Mouse (Mus musculus) kidney, embryonic 15.5 days (tissue): ENCODE measurements around the gene Cnp. TPM values are rescaled to one million over a fixed set of nuclear protein-coding genes. Genes with fewer than 3 reads are reported as not detected.

Source experiments
- ATAC-seq: fragments of 200-750 bp; cut with Nextera tagmentation; replicated peaks from 2 replicates; pipeline ENCODE4 v1.8.0; 2017; ENCODE audit warnings: moderate TSS enrichment; ENCODE audit not compliant: low FRiP score
- H3K27ac ChIP-seq: fragments of 300-500 bp; sonication (generic); 2 replicates; pipeline ENCODE4 v1.5.1; 2015; ENCODE audit warnings: mild to moderate bottlenecking, inconsistent platforms
- H3K27me3 ChIP-seq: fragments of 300-500 bp; sonication (generic); 2 replicates; pipeline ENCODE4 v1.6.1; 2015; ENCODE audit warnings: inconsistent platforms
- H3K36me3 ChIP-seq: fragments of 300-500 bp; sonication (generic); 2 replicates; pipeline ENCODE4 v1.6.1; 2015; ENCODE audit warnings: inconsistent platforms
- H3K4me1 ChIP-seq: fragments of 300-500 bp; sonication (generic); 2 replicates; pipeline ENCODE4 v1.6.1; 2015; ENCODE audit warnings: inconsistent platforms
- H3K4me2 ChIP-seq: fragments of 300-500 bp; sonication (generic); 2 replicates; pipeline ENCODE4 v1.6.1; 2015; ENCODE audit warnings: moderate library complexity, mild to moderate bottlenecking, inconsistent platforms
- H3K4me3 ChIP-seq: fragments of 300-500 bp; sonication (generic); replicated peaks from 2 replicates; pipeline ENCODE4 v1.5.1; 2015; ENCODE audit warnings: mild to moderate bottlenecking, inconsistent platforms
- H3K9ac ChIP-seq: fragments of 300-500 bp; sonication (generic); 2 replicates; pipeline ENCODE4 v1.6.1; 2015; ENCODE audit warnings: mild to moderate bottlenecking, inconsistent platforms
- H3K9me3 ChIP-seq: fragments of 300-500 bp; sonication (generic); replicated peaks from 2 replicates; pipeline ENCODE4 v1.6.1; 2016; ENCODE audit warnings: inconsistent platforms
- WGBS: fragments of 180-500 bp; shearing (Covaris S2); methylation state at CpG from one replicate; pipeline ENCODE4 v1.1.7; 2015; ENCODE audit warnings: mixed read lengths; 5-methylcytosine and 5-hydroxymethylcytosine counted together
- polyA plus RNA-seq: library from polyadenylated mRNA; unstranded; fragments of >200 nt; fragmentation: Nextera tagmentation; extraction: Ambion mirVana; gene quantifications from 2 replicates; pipeline ENCODE4 v1.2.1, GENCODE M21; 2015

Cnp gene
- polyA plus RNA-seq, 1 experiment from 2014 or later = 29.6 TPM

GRCm38 (mm10) chr11:100559476-100559875 lies 15.2 kb upstream of the Cnp start:
- H3K4me3 ChIP-seq = no peak overlapping the region
- peaks cover 4% of the 10 kb centered on the region for H3K4me1 ChIP-seq
- 53% methylated on average over 7 of the region's 7 CpGs for whole genome bisulfite sequencing
- no peak overlapping the region for H3K27ac ChIP-seq
- H3K9me3 ChIP-seq = no peaks in the 10 kb centered on the region
- H3K9ac ChIP-seq = no peak overlapping the region
- no peaks in the 10 kb centered on the region for H3K36me3 ChIP-seq
- no peak overlapping the region for H3K4me2 ChIP-seq
- no peak for ATAC-seq
- H3K27me3 ChIP-seq = no peaks in the 10 kb centered on the region

- no peak overlapping the region for H3K9ac ChIP-seq
- WGBS = 71% methylated on average over 5 of the region's 5 CpGs
- no peak overlapping the region for H3K27ac ChIP-seq
- no peaks in the 10 kb centered on the region for H3K4me1 ChIP-seq
- H3K9me3 ChIP-seq = no peaks in the 10 kb centered on the region
- H3K27me3 ChIP-seq = no peaks in the 10 kb centered on the region
- no peaks in the 10 kb centered on the region for H3K36me3 ChIP-seq
- H3K4me2 ChIP-seq = no peak overlapping the region
- no peak for ATAC-seq
- H3K4me3 ChIP-seq = no peak overlapping the region
Measured at GRCm38 (mm10) chr11:100561748-100562147, 13.0 kb upstream of the Cnp start.

- ATAC-seq = no peak
- H3K27ac ChIP-seq = no peak overlapping the region
- H3K4me2 ChIP-seq = no peak overlapping the region
- no peak overlapping the region for H3K9ac ChIP-seq
- WGBS = 83% methylated on average over 15 of the region's 15 CpGs
- no peaks in the 10 kb centered on the region for H3K9me3 ChIP-seq
- H3K4me1 ChIP-seq = 0 out of 2 replicates have a peak, but pooled peaks cover 4% of the 10 kb centered on the region
- no peaks in the 10 kb centered on the region for H3K36me3 ChIP-seq
- H3K27me3 ChIP-seq = no peaks in the 10 kb centered on the region
- H3K4me3 ChIP-seq = no peak overlapping the region
Measured at GRCm38 (mm10) chr11:100564297-100564696, 10.4 kb upstream of the Cnp start.

GRCm38 (mm10) chr11:100564703-100565102 lies 10.0 kb upstream of the Cnp start:
- Histone ChIP-seq H3K36me3 (no peaks in the 10 kb centered on the region), H3K9ac (no peak overlapping the region), H3K4me2 (no peak overlapping the region), H3K27me3 (no peaks in the 10 kb centered on the region), H3K4me3 (no peak overlapping the region), H3K4me1 (0 out of 2 replicates have a peak, but pooled peaks cover 4% of the 10 kb centered on the region), H3K9me3 (no peaks in the 10 kb centered on the region), H3K27ac (no peak overlapping the region)
- no peak for ATAC-seq
- 83% methylated on average over 6 of the region's 6 CpGs for WGBS

GRCm38 (mm10) chr11:100567229-100567628 lies 7.5 kb upstream of the Cnp start:
- Histone ChIP-seq H3K4me3 (no peak overlapping the region), H3K4me1 (peaks cover 22% of the 10 kb centered on the region), H3K9me3 (no peaks in the 10 kb centered on the region), H3K27me3 (peaks cover 14% of the 10 kb centered on the region; the same call in 1 of the 2 replicates), H3K36me3 (no peaks in the 10 kb centered on the region), H3K9ac (no peak overlapping the region), H3K4me2 (no peak overlapping the region), H3K27ac (no peak overlapping the region)
- WGBS = 64% methylated on average over 5 of the region's 5 CpGs
- no peak for ATAC-seq

GRCm38 (mm10) chr11:100567815-100568245 lies 6.9 kb upstream of the Cnp start:
- no peak; the same call in 1 of the 2 replicates for ATAC-seq
- Histone ChIP-seq H3K27ac (no peak overlapping the region), H3K4me2 (no peak overlapping the region), H3K27me3 (peaks cover 14% of the 10 kb centered on the region; the same call in 1 of the 2 replicates), H3K9me3 (no peaks in the 10 kb centered on the region), H3K4me1 (peaks cover 22% of the 10 kb centered on the region), H3K36me3 (no peaks in the 10 kb centered on the region), H3K9ac (no peak overlapping the region), H3K4me3 (no peak overlapping the region)
- WGBS = 27% methylated on average over 9 of the region's 9 CpGs

- H3K27ac ChIP-seq = no peak overlapping the region
- H3K4me2 ChIP-seq = no peak overlapping the region
- peaks cover 22% of the 10 kb centered on the region for H3K4me1 ChIP-seq
- H3K27me3 ChIP-seq = peaks cover 14% of the 10 kb centered on the region; the same call in 1 of the 2 replicates
- ATAC-seq = no peak
- H3K4me3 ChIP-seq = no peak overlapping the region
- 84% methylated on average over 8 of the region's 8 CpGs for WGBS
- H3K9me3 ChIP-seq = no peaks in the 10 kb centered on the region
- H3K36me3 ChIP-seq = no peaks in the 10 kb centered on the region
- no peak overlapping the region for H3K9ac ChIP-seq
Measured at GRCm38 (mm10) chr11:100568692-100569091, 6.0 kb upstream of the Cnp start.

GRCm38 (mm10) chr11:100569789-100570188 lies 4.9 kb upstream of the Cnp start:
- Histone ChIP-seq H3K4me1 (peaks cover 26% of the 10 kb centered on the region), H3K36me3 (no peaks in the 10 kb centered on the region), H3K9me3 (no peaks in the 10 kb centered on the region), H3K27ac (no peak overlapping the region), H3K9ac (no peak overlapping the region), H3K4me3 (no peak overlapping the region), H3K4me2 (no peak overlapping the region), H3K27me3 (peaks cover 14% of the 10 kb centered on the region; the same call in 1 of the 2 replicates)
- 64% methylated on average over 9 of the region's 9 CpGs for WGBS
- no peak for ATAC-seq

GRCm38 (mm10) chr11:100570430-100571201 lies 4.1 kb upstream of the Cnp start:
- Histone ChIP-seq H3K4me2 (peak overlapping the region; percentile 57), H3K9ac (0 out of 2 replicates have a peak overlapping the region, but pooled peaks have one; percentile 30)

GRCm38 (mm10) chr11:100571202-100571567 lies 3.5 kb upstream of the Cnp start:
- Histone ChIP-seq H3K4me3 (peak overlapping the region; percentile 28), H3K9ac (peak overlapping the region; percentile 30; the same call in 1 of the 2 replicates), H3K36me3 (no peaks in the 10 kb centered on the region), H3K4me2 (peak overlapping the region; percentile 57), H3K4me1 (peaks cover 35% of the 10 kb centered on the region), H3K27ac (no peak overlapping the region), H3K9me3 (no peaks in the 10 kb centered on the region), H3K27me3 (peaks cover 14% of the 10 kb centered on the region; the same call in 1 of the 2 replicates)
- WGBS = 11% methylated on average over 16 of the region's 16 CpGs
- no peak for ATAC-seq

More at GRCm38 (mm10) chr11:100570430-100571201, 4.1 kb upstream of the Cnp start:
- peaks cover 14% of the 10 kb centered on the region; the same call in 1 of the 2 replicates for H3K27me3 ChIP-seq
- H3K27ac ChIP-seq = no peak overlapping the region
- peak overlapping the region; percentile 28 for H3K4me3 ChIP-seq
- peaks cover 30% of the 10 kb centered on the region for H3K4me1 ChIP-seq
- no peaks in the 10 kb centered on the region for H3K9me3 ChIP-seq
- ATAC-seq = no peak
- H3K36me3 ChIP-seq = no peaks in the 10 kb centered on the region
- WGBS = 8% methylated on average over 8 of the region's 8 CpGs

GRCm38 (mm10) chr11:100574188-100574587 lies 516 bp upstream of the Cnp start:
- Histone ChIP-seq H3K27me3 (peaks cover 14% of the 10 kb centered on the region; the same call in 1 of the 2 replicates), H3K9ac (no peak overlapping the region), H3K27ac (peak overlapping the region; percentile 74), H3K9me3 (no peaks in the 10 kb centered on the region), H3K4me3 (peak overlapping the region; percentile 67), H3K4me1 (peaks cover 43% of the 10 kb centered on the region), H3K4me2 (peak overlapping the region; percentile 78), H3K36me3 (peaks cover 9% of the 10 kb centered on the region)
- 76% methylated on average over 3 of the region's 3 CpGs for WGBS
- ATAC-seq = no peak

GRCm38 (mm10) chr11:100575484-100575855 lies 766 bp downstream of the Cnp start:
- Histone ChIP-seq H3K36me3 (peaks cover 22% of the 10 kb centered on the region), H3K27ac (peak overlapping the region; percentile 74), H3K4me3 (peak overlapping the region; percentile 67), H3K4me1 (peaks cover 40% of the 10 kb centered on the region), H3K9me3 (no peaks in the 10 kb centered on the region), H3K4me2 (peak overlapping the region; percentile 78), H3K9ac (peak overlapping the region; percentile 55), H3K27me3 (peaks cover 14% of the 10 kb centered on the region; the same call in 1 of the 2 replicates)
- 38% methylated on average over 2 of the region's 2 CpGs for WGBS
- ATAC-seq = 0 out of 2 replicates have a peak, but pooled peaks have one; percentile 24
